Mouse (Mus musculus): Measurements from ENCODE around the gene Ppp4r3a. TPM values are rescaled to one million over a fixed set of nuclear protein-coding genes. Genes with fewer than 3 reads are reported as not detected.
A peak's percentile ranks its signal among the peaks of the same experiment; 100 is the strongest.

Gene Ppp4r3a
- total RNA-seq, 2 experiments from 2014 or later = 23.5 to 25.3 TPM

GRCm38 (mm10) chr12:101039956-101040355 is 43.5 kb downstream of the Ppp4r3a start:
- intact Hi-C loops (cut with DNase I) = loop anchor here (10.0 kb wide), 1 partner anchor 195 kb away; no protein-coding TSS in a partner anchor
- DNase-seq (ENCODE audit: low spot score) = no peak

- DNase-seq (ENCODE audit: low spot score) = peak; percentile 54
- intact Hi-C loops (cut with DNase I) = loop anchor here (1.0 to 5.0 kb wide), 4 partner anchors 37 to 93 kb away; no protein-coding TSS in a partner anchor
These were observed 54.4 kb downstream of the Ppp4r3a start, which contains the start of gene Ccdc88c for GRCm38 (mm10) chr12:101028954-101029731. TSS of gene Ccdc88c (minus strand) at chr12:101029056.

GRCm38 (mm10) chr12:101028247-101028953 is 55.1 kb downstream of the Ppp4r3a start:
- DNase-seq (ENCODE audit: low spot score) = no peak
- intact Hi-C loops (cut with DNase I) = loop anchor here (2.0 to 5.0 kb wide), 2 partner anchors 36 to 70 kb away; no protein-coding TSS in a partner anchor

- no peak for DNase-seq (ENCODE audit: low spot score)
- intact Hi-C loops (cut with DNase I) = loop anchor here (2.0 to 5.0 kb wide), 2 partner anchors 35 to 69 kb away; no protein-coding TSS in a partner anchor
These were observed 55.9 kb downstream of the Ppp4r3a start for GRCm38 (mm10) chr12:101027451-101028246.

- DNase-seq (ENCODE audit: low spot score) = no peak
- intact Hi-C loops (cut with DNase I) = loop anchor here (5.0 kb wide), 1 partner anchor 35 kb away; no protein-coding TSS in a partner anchor
These were observed 56.6 kb downstream of the Ppp4r3a start for GRCm38 (mm10) chr12:101026946-101027345.

GRCm38 (mm10) chr12:101026518-101026917 is 57.0 kb downstream of the Ppp4r3a start:
- intact Hi-C loops (cut with DNase I) = loop anchor here (5.0 kb wide), 1 partner anchor 34 kb away; no protein-coding TSS in a partner anchor
- DNase-seq (ENCODE audit: low spot score) = no peak

- DNase-seq (ENCODE audit: low spot score) = no peak
- intact Hi-C loops (cut with DNase I) = loop anchor here (5.0 kb wide), 1 partner anchor 34 kb away; no protein-coding TSS in a partner anchor
These were observed 57.5 kb downstream of the Ppp4r3a start for GRCm38 (mm10) chr12:101026025-101026424.

- intact Hi-C loops (cut with DNase I) = loop anchor here (5.0 kb wide), 1 partner anchor 33 kb away; no protein-coding TSS in a partner anchor
These were observed 58.1 kb downstream of the Ppp4r3a start for GRCm38 (mm10) chr12:101025379-101025778.

GRCm38 (mm10) chr12:101024824-101025223 is 58.7 kb downstream of the Ppp4r3a start:
- no peak for DNase-seq (ENCODE audit: low spot score)
- intact Hi-C loops (cut with DNase I) = loop anchor here (5.0 kb wide), 1 partner anchor 33 kb away; no protein-coding TSS in a partner anchor

More at GRCm38 (mm10) chr12:101025379-101025778, 58.1 kb downstream of the Ppp4r3a start:
- DNase-seq (ENCODE audit: low spot score) = no peak

- no peak for DNase-seq (ENCODE audit: low spot score)
- intact Hi-C loops (cut with DNase I) = no loop called here
These were observed 60.4 kb downstream of the Ppp4r3a start for GRCm38 (mm10) chr12:101023143-101023542.

GRCm38 (mm10) chr12:101022353-101022752 is 61.1 kb downstream of the Ppp4r3a start:
- DNase-seq (ENCODE audit: low spot score) = no peak
- intact Hi-C loops (cut with DNase I) = no loop called here

- intact Hi-C loops (cut with DNase I) = no loop called here
- DNase-seq (ENCODE audit: low spot score) = no peak
These were observed 61.8 kb downstream of the Ppp4r3a start for GRCm38 (mm10) chr12:101021484-101022226.

- intact Hi-C loops (cut with DNase I) = no loop called here
- DNase-seq (ENCODE audit: low spot score) = no peak
These were observed 63.1 kb downstream of the Ppp4r3a start for GRCm38 (mm10) chr12:101020210-101021015.

- intact Hi-C loops (cut with DNase I) = no loop called here
- no peak for DNase-seq (ENCODE audit: low spot score)
These were observed 64.1 kb downstream of the Ppp4r3a start for GRCm38 (mm10) chr12:101019443-101019842.

GRCm38 (mm10) chr12:101019031-101019430 is 64.5 kb downstream of the Ppp4r3a start:
- DNase-seq (ENCODE audit: low spot score) = no peak
- intact Hi-C loops (cut with DNase I) = no loop called here

- intact Hi-C loops (cut with DNase I) = no loop called here
- DNase-seq (ENCODE audit: low spot score) = peak; percentile 54
These were observed 65.5 kb downstream of the Ppp4r3a start for GRCm38 (mm10) chr12:101017971-101018371.

- no peak for DNase-seq (ENCODE audit: low spot score)
- intact Hi-C loops (cut with DNase I) = no loop called here
These were observed 67.0 kb downstream of the Ppp4r3a start for GRCm38 (mm10) chr12:101016412-101016928.

- intact Hi-C loops (cut with DNase I) = no loop called here
- DNase-seq (ENCODE audit: low spot score) = no peak
These were observed 67.6 kb downstream of the Ppp4r3a start for GRCm38 (mm10) chr12:101015926-101016325.

All from heart, postnatal 25 days (tissue).